Mouse (Mus musculus) heart, postnatal 0 days (tissue): ENCODE measurements at regions not wholly inside any gene's neighbourhood (a gene's known extent, or its start where the extent isn't known, plus 50 kb on each side); places are given as distances from the start of the nearest gene placed in this dataset.

Experiments used
- ATAC-seq: fragments of 200-750 bp; cut with Nextera tagmentation; 2 replicates; pipeline ENCODE4 v1.8.0; 2017; ENCODE audit warnings: low read depth, moderate number of reproducible peaks, moderate library complexity; ENCODE audit not compliant: insufficient read depth
- DNase-seq: peaks from one replicate; pipeline ENCODE4 v3.0.0-alpha.2; 2016; ENCODE audit warnings: low spot score
- H3K27ac ChIP-seq: fragments of 300-500 bp; sonication (generic); 2 replicates; pipeline ENCODE4 v1.5.1; 2014; ENCODE audit warnings: low read depth, mild to moderate bottlenecking
- H3K27me3 ChIP-seq: fragments of 300-500 bp; sonication (generic); 2 replicates; pipeline ENCODE4 v1.6.1; 2014; ENCODE audit warnings: low read length, mixed read lengths; ENCODE audit not compliant: control insufficient read depth, insufficient read depth
- H3K36me3 ChIP-seq: fragments of 300-500 bp; sonication (generic); replicated peaks from 2 replicates; pipeline ENCODE4 v1.6.1; 2014; ENCODE audit warnings: low read length, mixed read lengths; ENCODE audit not compliant: control insufficient read depth, insufficient read depth
- H3K4me1 ChIP-seq: fragments of 300-500 bp; sonication (generic); 2 replicates; pipeline ENCODE4 v1.6.1; 2014; ENCODE audit warnings: antibody characterized with exemption; ENCODE audit not compliant: control insufficient read depth, insufficient read depth
- H3K4me2 ChIP-seq: fragments of 300-500 bp; sonication (generic); 2 replicates; pipeline ENCODE4 v1.6.1; 2014; ENCODE audit warnings: low read depth, mild to moderate bottlenecking, low read length, moderate library complexity
- H3K4me3 ChIP-seq: fragments of 300-500 bp; sonication (generic); 2 replicates; pipeline ENCODE4 v1.5.1; 2014; ENCODE audit warnings: low read depth, low read length
- H3K9ac ChIP-seq: fragments of 300-500 bp; sonication (generic); replicated peaks from 2 replicates; pipeline ENCODE4 v1.6.1; 2014; ENCODE audit warnings: low read depth, low read length, mixed read lengths
- H3K9me3 ChIP-seq: fragments of 300-500 bp; sonication (generic); replicated peaks from 2 replicates; pipeline ENCODE4 v1.6.1; 2016; ENCODE audit warnings: low read length; ENCODE audit not compliant: control insufficient read depth
- CTCF ChIP-seq: IDR thresholded peaks from 2 replicates; pipeline ENCODE4 v1.5.1; 2016; ENCODE audit warnings: antibody characterized with exemption, control low read depth, low read depth
- EP300 ChIP-seq: IDR thresholded peaks from 2 replicates; pipeline ENCODE4 v1.6.1; 2016; ENCODE audit warnings: antibody characterized with exemption, low read depth
- WGBS: fragments of 180-500 bp; shearing (Covaris S2); extraction: QIAGEN DNeasy Blood & Tissue Kit; methylation state at CpG from one replicate; pipeline ENCODE4 v1.1.7; 2014; 5-methylcytosine and 5-hydroxymethylcytosine counted together

GRCm38 (mm10) chr8:76422861-76423532 is 476.2 kb upstream of the Nr3c2 start:
- H3K9me3 ChIP-seq = no peaks in the 10 kb centered on the region
- TF ChIP-seq CTCF = no peak
- no peak for TF ChIP-seq EP300
- no peak overlapping the region for H3K9ac ChIP-seq
- no peaks in the 10 kb centered on the region for H3K36me3 ChIP-seq
- no peak for DNase-seq
- H3K4me3 ChIP-seq = no peak overlapping the region
- no peak for ATAC-seq
- H3K4me2 ChIP-seq = no peak overlapping the region
- no peaks in the 10 kb centered on the region for H3K27me3 ChIP-seq
- 76% methylated on average over 7 of the region's 7 CpGs for WGBS
- H3K4me1 ChIP-seq = no peaks in the 10 kb centered on the region
- no peak overlapping the region for H3K27ac ChIP-seq

DNA sequence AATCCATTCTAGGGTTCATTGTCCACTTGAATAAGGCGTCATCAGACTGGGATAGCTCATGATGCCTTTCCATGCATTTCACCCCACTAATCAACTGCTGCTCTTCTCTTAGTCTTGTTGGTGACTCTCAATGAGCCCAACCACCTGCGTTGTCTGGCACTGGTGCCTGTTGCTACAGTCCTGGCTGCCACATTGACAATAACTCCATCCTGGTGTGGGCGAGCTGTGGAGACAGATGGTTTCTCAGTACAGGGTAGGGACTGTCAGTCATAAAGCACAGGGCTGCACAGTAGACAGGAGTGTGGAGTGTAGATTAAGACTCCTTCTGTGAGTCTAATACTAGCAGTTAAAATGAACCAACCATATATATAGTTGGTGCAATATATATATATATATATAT is 469.4 kb upstream of the Nr3c2 start:
- no peak overlapping the region for H3K27ac ChIP-seq
- DNase-seq = no peak
- TF ChIP-seq CTCF = no peak
- TF ChIP-seq EP300 = no peak
- no peaks in the 10 kb centered on the region for H3K9me3 ChIP-seq
- H3K4me2 ChIP-seq = no peak overlapping the region
- ATAC-seq = no peak
- 80% methylated on average over 3 of the region's 3 CpGs for WGBS
- H3K4me3 ChIP-seq = no peak overlapping the region
- no peaks in the 10 kb centered on the region for H3K36me3 ChIP-seq
- H3K27me3 ChIP-seq = no peaks in the 10 kb centered on the region
- H3K9ac ChIP-seq = no peak overlapping the region
- H3K4me1 ChIP-seq = no peaks in the 10 kb centered on the region

- Histone ChIP-seq H3K27me3 (no peaks in the 10 kb centered on the region), H3K4me2 (no peak overlapping the region), H3K9ac (no peak overlapping the region), H3K9me3 (no peaks in the 10 kb centered on the region), H3K36me3 (no peaks in the 10 kb centered on the region), H3K27ac (no peak overlapping the region), H3K4me3 (no peak overlapping the region), H3K4me1 (no peaks in the 10 kb centered on the region)
- DNase-seq = no peak
- TF ChIP-seq EP300 (no peak), CTCF (no peak)
- ATAC-seq = no peak
Observed at GRCm38 (mm10) chr8:76432813-76433212, 466.4 kb upstream of the Nr3c2 start.

DNA sequence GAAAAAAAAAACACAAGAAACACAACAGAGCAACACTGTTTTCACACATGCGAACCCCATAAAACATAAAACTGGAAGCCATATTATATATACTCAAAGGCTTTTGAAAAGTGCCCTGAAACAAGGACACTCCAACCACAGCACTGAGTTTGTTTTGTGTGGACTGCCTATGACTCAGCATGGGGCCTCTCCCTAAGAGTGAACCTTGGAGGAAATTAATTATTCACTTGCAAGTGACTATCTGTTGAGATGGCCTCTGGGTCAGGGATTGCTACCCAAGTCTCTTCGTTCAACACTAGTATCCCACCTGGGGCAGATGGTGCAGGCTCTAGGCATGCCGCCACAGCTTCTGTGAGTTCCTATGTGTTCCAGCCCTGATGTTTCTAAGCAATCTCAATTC is 461.3 kb upstream of the Nr3c2 start:
- H3K9me3 ChIP-seq = no peaks in the 10 kb centered on the region
- no peak overlapping the region for H3K9ac ChIP-seq
- 88% methylated on average over 3 of the region's 3 CpGs for WGBS
- no peak overlapping the region for H3K4me3 ChIP-seq
- no peaks in the 10 kb centered on the region for H3K27me3 ChIP-seq
- no peak overlapping the region for H3K27ac ChIP-seq
- H3K4me2 ChIP-seq = no peak overlapping the region
- TF ChIP-seq CTCF = no peak
- TF ChIP-seq EP300 = no peak
- H3K36me3 ChIP-seq = no peaks in the 10 kb centered on the region
- DNase-seq (no peak), ATAC-seq (no peak)
- H3K4me1 ChIP-seq = no peaks in the 10 kb centered on the region

- Histone ChIP-seq H3K36me3 (no peaks in the 10 kb centered on the region), H3K4me3 (no peak overlapping the region), H3K27ac (no peak overlapping the region), H3K27me3 (no peaks in the 10 kb centered on the region), H3K9ac (no peak overlapping the region), H3K4me1 (peaks cover 8% of the 10 kb centered on the region; the same call in 1 of the 2 replicates), H3K9me3 (no peaks in the 10 kb centered on the region), H3K4me2 (no peak overlapping the region)
- 49% methylated on average over 5 of the region's 5 CpGs for WGBS
- DNase-seq (no peak), ATAC-seq (no peak)
- no peak for TF ChIP-seq EP300
- TF ChIP-seq CTCF = no peak
Observed at GRCm38 (mm10) chr8:76474464-76475208, 424.6 kb upstream of the Nr3c2 start.
